Mouse (Mus musculus): ENCODE data around the gene Slc29a4.

GRCm38 (mm10) chr5:142762082-142762807, 69.9 kb downstream of the Slc29a4 start:
- TF ChIP-seq CTCF (IDR thresholded peaks at IDR 0.05; ENCODE audit: low read depth, low read length) (no peak), POLR2A (IDR thresholded peaks at IDR 0.05; ENCODE audit: insufficient read depth, low read length) (no peak), EP300 (IDR thresholded peaks at IDR 0.05; ENCODE audit: insufficient read depth, low read depth, low read length) (no peak)
